Mouse (Mus musculus) intestine, postnatal 0 days (tissue): ENCODE results near the gene Tbl1xr1. TPM values are rescaled to one million over a fixed set of nuclear protein-coding genes. Genes with fewer than 3 reads are reported as not detected.

Experiments used
- ATAC-seq: fragments of 200-750 bp; cut with Nextera tagmentation; 2 replicates; pipeline ENCODE4 v1.8.0; 2017; ENCODE audit warnings: mild to moderate bottlenecking, moderate TSS enrichment, moderate library complexity
- H3K27ac ChIP-seq: fragments of 300-500 bp; sonication (generic); 2 replicates; pipeline ENCODE4 v1.5.1; 2014; ENCODE audit warnings: mild to moderate bottlenecking, low read depth, low read length, moderate library complexity
- H3K27me3 ChIP-seq: fragments of 300-500 bp; sonication (generic); replicated peaks from 2 replicates; pipeline ENCODE4 v1.6.1; 2014; ENCODE audit warnings: low read length, mixed read lengths; ENCODE audit not compliant: control insufficient read depth, insufficient read depth
- H3K36me3 ChIP-seq: fragments of 300-500 bp; sonication (generic); 2 replicates; pipeline ENCODE4 v1.6.1; 2014; ENCODE audit warnings: mild to moderate bottlenecking, moderate library complexity; ENCODE audit not compliant: control insufficient read depth, insufficient read depth
- H3K4me1 ChIP-seq: fragments of 300-500 bp; sonication (generic); replicated peaks from 2 replicates; pipeline ENCODE4 v1.6.1; 2014; ENCODE audit warnings: antibody characterized with exemption, low read length, mixed read lengths; ENCODE audit not compliant: control insufficient read depth, insufficient read depth
- H3K4me2 ChIP-seq: fragments of 300-500 bp; sonication (generic); replicated peaks from 2 replicates; pipeline ENCODE4 v1.6.1; 2014; ENCODE audit warnings: low read depth, mild to moderate bottlenecking, moderate library complexity
- H3K4me3 ChIP-seq: fragments of 300-500 bp; sonication (generic); 2 replicates; pipeline ENCODE4 v1.5.1; 2014; ENCODE audit warnings: low read depth, low read length
- H3K9ac ChIP-seq: fragments of 300-500 bp; sonication (generic); 2 replicates; pipeline ENCODE4 v1.6.1; 2014; ENCODE audit warnings: mild to moderate bottlenecking, low read depth, low read length
- H3K9me3 ChIP-seq: fragments of 300-500 bp; sonication (generic); 2 replicates; pipeline ENCODE4 v1.6.1; 2016; ENCODE audit warnings: mixed run types; ENCODE audit not compliant: control insufficient read depth
- CTCF ChIP-seq: sonication (generic); IDR thresholded peaks from 2 replicates; pipeline ENCODE4 v1.5.1; 2016; ENCODE audit warnings: low read depth, mild to moderate bottlenecking, control low read depth, antibody characterized with exemption, moderate library complexity
- WGBS: fragments of 180-500 bp; shearing (Covaris S2); extraction: QIAGEN DNeasy Blood & Tissue Kit; methylation state at CpG from one replicate; pipeline ENCODE4 v1.1.7; 2014; 5-methylcytosine and 5-hydroxymethylcytosine counted together
- polyA plus RNA-seq: library from polyadenylated mRNA; unstranded; fragments of >200 nt; fragmentation: Nextera tagmentation; extraction: Ambion mirVana; gene quantifications from 2 replicates; pipeline ENCODE4 v1.2.1, GENCODE M21; 2015

The Tbl1xr1 gene
- polyA plus RNA-seq, 1 experiment from 2014 or later = 5.6 TPM

GRCm38 (mm10) chr3:22228052-22228451 lies 151.6 kb downstream of the Tbl1xr1 start:
- H3K27me3 ChIP-seq = no peaks in the 10 kb centered on the region
- ATAC-seq = no peak
- no peak overlapping the region for H3K4me2 ChIP-seq
- H3K36me3 ChIP-seq = no peaks in the 10 kb centered on the region
- H3K9ac ChIP-seq = no peak overlapping the region
- 72% methylated on average over 3 of the region's 3 CpGs for WGBS
- H3K9me3 ChIP-seq = no peaks in the 10 kb centered on the region
- no peak for TF ChIP-seq CTCF
- H3K4me1 ChIP-seq = no peaks in the 10 kb centered on the region
- no peak overlapping the region for H3K27ac ChIP-seq
- no peak overlapping the region for H3K4me3 ChIP-seq

GRCm38 (mm10) chr3:22230635-22231034 lies 154.2 kb downstream of the Tbl1xr1 start:
- ATAC-seq = no peak

DNA sequence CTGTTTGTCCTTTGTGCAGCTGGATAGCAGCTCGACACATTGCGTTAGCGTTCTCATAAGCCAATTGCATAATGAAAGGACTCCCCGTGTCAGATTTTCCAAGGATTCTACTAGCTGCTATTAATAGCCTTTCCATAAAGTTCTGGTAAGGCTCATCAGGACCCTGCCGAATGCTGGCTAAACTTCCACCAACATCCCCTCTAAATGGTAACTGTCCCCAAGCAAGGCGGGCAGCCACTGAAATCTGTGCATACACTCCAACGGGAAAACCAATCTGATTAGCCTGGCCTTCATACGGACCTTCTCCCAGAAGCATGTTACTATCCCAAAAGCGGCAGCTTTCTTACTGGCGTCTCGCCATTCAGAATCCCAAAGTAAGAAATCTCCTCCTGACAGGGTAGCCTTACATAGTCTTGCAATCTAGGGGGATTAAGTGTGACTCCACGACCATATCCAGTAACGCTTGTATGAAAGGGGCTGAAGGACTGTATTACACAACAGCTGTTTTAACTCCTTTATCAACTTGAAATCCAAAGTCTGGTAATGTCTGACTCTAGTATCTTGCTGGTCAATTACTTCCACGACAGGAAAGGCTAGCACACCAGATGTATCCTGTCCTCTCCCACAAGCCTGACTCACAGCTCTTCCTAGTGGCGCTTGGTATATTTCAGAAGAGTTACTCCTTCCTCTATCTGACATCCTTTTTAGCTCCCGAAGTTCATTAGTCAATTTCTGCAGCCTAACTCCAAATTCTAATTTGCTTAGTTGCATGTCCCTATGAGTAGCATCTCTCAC lies 161.9 kb downstream of the Tbl1xr1 start:
- H3K4me1 ChIP-seq = no peaks in the 10 kb centered on the region
- WGBS = 83% methylated on average over 16 of the region's 16 CpGs
- H3K9me3 ChIP-seq = no peaks in the 10 kb centered on the region
- TF ChIP-seq CTCF = no peak
- no peak overlapping the region for H3K27ac ChIP-seq
- H3K4me3 ChIP-seq = no peak overlapping the region
- H3K27me3 ChIP-seq = no peaks in the 10 kb centered on the region
- H3K36me3 ChIP-seq = no peaks in the 10 kb centered on the region
- no peak overlapping the region for H3K9ac ChIP-seq
- no peak overlapping the region for H3K4me2 ChIP-seq
- no peak for ATAC-seq

More at GRCm38 (mm10) chr3:22230635-22231034, 154.2 kb downstream of the Tbl1xr1 start:
- 34% methylated on average over 3 of the region's 3 CpGs for WGBS
- Histone ChIP-seq H3K27me3 (no peaks in the 10 kb centered on the region), H3K36me3 (no peaks in the 10 kb centered on the region), H3K4me1 (no peaks in the 10 kb centered on the region), H3K27ac (no peak overlapping the region), H3K9ac (no peak overlapping the region), H3K9me3 (no peaks in the 10 kb centered on the region), H3K4me2 (no peak overlapping the region), H3K4me3 (no peak overlapping the region)
- no peak for TF ChIP-seq CTCF
